Mouse (Mus musculus) MEL (cell line): ENCODE measurements at regions not wholly inside any gene's neighbourhood (a gene's known extent, or its start where the extent isn't known, plus 50 kb on each side); places are given as distances from the start of the nearest gene placed in this dataset.

Experiments used
- DNase-seq: peaks from one replicate; pipeline ENCODE4 v3.0.0; 2011; ENCODE audit warnings: low read depth, low spot score
- H3K27ac ChIP-seq: 2 replicates; pipeline ENCODE4 v1.5.1; 2012; ENCODE audit warnings: low read depth, mild to moderate bottlenecking, control low read depth, low read length, moderate library complexity; ENCODE audit not compliant: control insufficient read depth
- H3K27me3 ChIP-seq, 2 experiments: fragments of 150-350 bp in 1 of 2; sonication (generic) in 1 of 2; 2 replicates each; pipeline ENCODE4 v1.6.1; 2012; ENCODE audit warnings: low read length in 2 of 2, mild to moderate bottlenecking in 2 of 2, improper control_type of control experiment in 1 of 2, moderate library complexity in 1 of 2; ENCODE audit not compliant: insufficient read depth in 2 of 2, control insufficient read depth in 1 of 2
- H3K36me3 ChIP-seq, 2 experiments: 2 replicates each; pipeline ENCODE4 v1.6.1; 2012 to 2014; ENCODE audit warnings: low read length in 2 of 2, improper control_type of control experiment in 1 of 2, inconsistent platforms in 1 of 2, mild to moderate bottlenecking in 1 of 2; ENCODE audit not compliant: insufficient read depth in 2 of 2, control insufficient read depth in 1 of 2
- H3K4me1 ChIP-seq, 2 experiments: fragments of 150-350 bp in 1 of 2; sonication (generic) in 1 of 2; 2 replicates each; pipeline ENCODE4 v1.6.1; 2012; ENCODE audit warnings: low read length in 2 of 2, improper control_type of control experiment in 1 of 2, mild to moderate bottlenecking in 1 of 2; ENCODE audit not compliant: insufficient read depth in 2 of 2, control insufficient read depth in 1 of 2
- H3K4me3 ChIP-seq, 2 experiments: fragments of 150-350 bp in 1 of 2; sonication (generic) in 1 of 2; 2 replicates each; pipeline ENCODE4 v1.5.1; 2012; ENCODE audit warnings: low read depth in 2 of 2, low read length in 2 of 2, mild to moderate bottlenecking in 2 of 2, moderate library complexity in 2 of 2, control low read depth in 1 of 2, improper control_type of control experiment in 1 of 2; ENCODE audit not compliant: control insufficient read depth in 1 of 2, insufficient read depth in 1 of 2
- H3K79me2 ChIP-seq: 2 replicates; pipeline ENCODE4 v1.6.1; 2012; ENCODE audit warnings: mild to moderate bottlenecking, low read length, moderate library complexity; ENCODE audit not compliant: control insufficient read depth, poor library complexity, insufficient read depth
- H3K9ac ChIP-seq: 2 replicates; pipeline ENCODE4 v1.6.1; 2012; ENCODE audit warnings: low read depth, mild to moderate bottlenecking, control low read depth, low read length, moderate library complexity; ENCODE audit not compliant: control insufficient read depth, poor library complexity, severe bottlenecking
- H3K9me3 ChIP-seq: fragments of 150-350 bp; sonication (generic); replicated peaks from 2 replicates; pipeline ENCODE4 v1.6.1; 2012; ENCODE audit warnings: mild to moderate bottlenecking, low read length, improper control_type of control experiment, moderate library complexity; ENCODE audit not compliant: insufficient read depth
- CHD1 ChIP-seq: IDR thresholded peaks from 2 replicates; pipeline ENCODE4 v1.6.1; 2012; ENCODE audit warnings: low read depth, mild to moderate bottlenecking, inconsistent platforms, low read length, improper control_type of control experiment
- GABPA ChIP-seq: IDR thresholded peaks from 2 replicates; pipeline ENCODE4 v1.6.1; 2012; ENCODE audit warnings: low read depth, mild to moderate bottlenecking, inconsistent platforms, low read length, improper control_type of control experiment, moderate library complexity
- HCFC1 ChIP-seq: IDR thresholded peaks from 2 replicates; pipeline ENCODE4 v1.6.1; 2012; ENCODE audit warnings: low read depth, mild to moderate bottlenecking, inconsistent platforms, low read length, improper control_type of control experiment, moderate library complexity
- JUND ChIP-seq: IDR thresholded peaks from 2 replicates; pipeline ENCODE4 v1.6.1; 2011; ENCODE audit warnings: low read depth, mild to moderate bottlenecking, improper control_type of control experiment, low read length
- MEF2A ChIP-seq: IDR thresholded peaks from 2 replicates; pipeline ENCODE4 v1.6.1; 2014; ENCODE audit warnings: low read depth, mild to moderate bottlenecking, inconsistent platforms, low read length, improper control_type of control experiment; ENCODE audit not compliant: poor library complexity, insufficient replicate concordance, severe bottlenecking; ENCODE audit errors: extremely low read depth
- MXI1 ChIP-seq: IDR thresholded peaks from 2 replicates; pipeline ENCODE4 v1.6.1; 2011; ENCODE audit warnings: mild to moderate bottlenecking, low read depth, low read length, improper control_type of control experiment
- MYB ChIP-seq: IDR thresholded peaks from 2 replicates; pipeline ENCODE4 v1.6.1; 2011; ENCODE audit warnings: mild to moderate bottlenecking, low read depth, low read length, improper control_type of control experiment
- POLR2AphosphoS2 ChIP-seq: IDR thresholded peaks from 2 replicates; pipeline ENCODE4 v1.6.1; 2011; ENCODE audit warnings: low read length, improper control_type of control experiment
- RAD21 ChIP-seq: IDR thresholded peaks from 2 replicates; pipeline ENCODE4 v1.6.1; 2011; ENCODE audit warnings: mild to moderate bottlenecking, low read depth, low read length, improper control_type of control experiment
- SIN3A ChIP-seq: IDR thresholded peaks from 2 replicates; pipeline ENCODE4 v1.6.1; 2012; ENCODE audit warnings: low read length, improper control_type of control experiment, inconsistent platforms
- SMC3 ChIP-seq: IDR thresholded peaks from 2 replicates; pipeline ENCODE4 v1.6.1; 2011; ENCODE audit warnings: low read depth, low read length, improper control_type of control experiment
- TAL1 ChIP-seq: IDR thresholded peaks from 2 replicates; pipeline ENCODE4 v1.6.1; 2012; ENCODE audit warnings: mild to moderate bottlenecking, inconsistent platforms, low read length, moderate library complexity, mixed read lengths
- USF1 ChIP-seq: IDR thresholded peaks from 2 replicates; pipeline ENCODE4 v1.6.1; 2014; ENCODE audit warnings: low read depth, mild to moderate bottlenecking, inconsistent platforms, low read length, improper control_type of control experiment, moderate library complexity
- USF2 ChIP-seq, 2 experiments: IDR thresholded peaks; 2 replicates each; pipeline ENCODE4 v1.6.1; 2011 to 2012; ENCODE audit warnings: improper control_type of control experiment in 2 of 2, low read length in 2 of 2, borderline replicate concordance in 1 of 2, inconsistent platforms in 1 of 2, low read depth in 1 of 2, mild to moderate bottlenecking in 1 of 2; ENCODE audit not compliant: insufficient read depth in 1 of 2
- ZC3H11A ChIP-seq: IDR thresholded peaks from 2 replicates; pipeline ENCODE4 v1.6.1; 2012; ENCODE audit warnings: low read depth, mild to moderate bottlenecking, inconsistent platforms, low read length, improper control_type of control experiment

DNA sequence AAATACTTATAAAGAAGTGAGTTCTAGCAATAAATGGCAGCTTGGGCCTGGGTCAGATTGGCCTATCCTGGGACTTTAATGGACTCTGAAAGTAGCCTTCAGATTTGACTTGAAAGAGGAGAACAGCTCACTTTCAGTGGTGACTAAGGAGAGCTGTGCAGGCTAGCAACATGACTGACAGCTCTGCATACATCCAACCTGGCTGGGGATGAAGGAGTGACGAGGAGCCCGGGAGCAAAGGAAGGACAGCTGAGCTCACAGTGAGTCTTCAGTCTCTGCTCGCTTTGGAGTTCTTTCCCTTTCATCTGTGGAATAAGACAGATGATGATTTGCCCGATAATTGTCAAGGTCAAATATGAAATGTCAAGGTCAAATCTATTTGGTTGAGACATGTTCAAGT lies 172.7 kb upstream of the Klf4 start:
- Histone ChIP-seq H3K4me1 (no peaks in the 10 kb centered on the region), H3K79me2 (no peaks in the 10 kb centered on the region), H3K27ac (no peak overlapping the region), H3K27me3 (no peaks in the 10 kb centered on the region), H3K36me3 (no peaks in the 10 kb centered on the region), H3K9ac (no peak overlapping the region), H3K4me3 (no peak overlapping the region), H3K9me3 (no peaks in the 10 kb centered on the region)
- no peak for DNase-seq
- no peak for TF ChIP-seq GABPA
- TF ChIP-seq SMC3: no peak
- TF ChIP-seq USF1: no peak
- no peak for TF ChIP-seq HCFC1
- no peak for TF ChIP-seq POLR2AphosphoS2
- TF ChIP-seq MXI1: no peak
- TF ChIP-seq MYB: no peak
- no peak for TF ChIP-seq ZC3H11A

DNA sequence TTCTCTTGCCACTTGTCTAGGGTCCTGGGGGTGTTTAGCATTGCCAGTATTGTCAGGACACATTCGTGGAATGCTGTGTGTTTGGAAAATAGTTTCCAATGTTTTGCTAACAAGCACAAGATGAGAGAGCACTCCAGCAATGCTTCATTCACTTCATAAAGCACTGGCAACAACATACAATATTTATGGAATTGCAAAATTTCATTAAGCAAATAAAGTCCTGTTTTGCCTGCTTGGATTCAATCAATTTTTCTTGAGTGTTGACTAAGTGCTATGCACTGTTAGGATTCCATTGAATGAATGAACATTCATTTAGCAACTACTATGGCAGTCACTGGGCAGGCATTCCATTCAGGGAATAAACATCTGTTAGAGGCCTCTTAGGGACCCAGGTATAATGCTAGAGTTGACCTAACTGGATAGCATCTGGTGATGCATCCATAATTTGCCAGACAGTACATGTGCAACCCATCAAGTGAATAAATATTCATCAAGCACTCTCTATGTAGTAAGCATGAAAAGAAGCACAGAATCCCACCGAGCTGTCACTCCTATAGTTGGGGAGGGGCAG lies 171.2 kb upstream of the Klf4 start:
- DNase-seq: no peak
- TF ChIP-seq TAL1 (no peak), SIN3A (no peak), MXI1 (no peak), JUND (no peak)

DNA sequence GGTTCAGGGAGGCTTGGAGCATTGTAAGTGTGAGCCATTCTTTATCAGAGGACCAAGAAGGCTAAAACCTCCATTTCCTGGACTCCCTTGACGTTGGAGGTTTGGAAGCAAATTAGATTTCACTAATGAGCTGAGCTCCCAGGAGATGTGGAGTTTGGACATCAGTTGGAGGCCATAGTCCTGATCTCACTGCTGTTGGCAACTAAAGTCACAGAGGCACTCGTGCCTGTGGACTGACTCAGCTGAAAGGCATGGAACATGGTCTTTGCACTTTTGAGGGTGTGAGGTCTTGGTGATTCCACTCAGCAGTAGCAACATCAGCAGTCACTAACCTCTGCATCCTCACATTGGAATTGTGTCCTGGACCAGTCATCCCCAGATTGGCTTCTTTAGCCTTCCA lies 169.1 kb upstream of the Klf4 start:
- no peak overlapping the region for H3K4me3 ChIP-seq
- no peaks in the 10 kb centered on the region for H3K79me2 ChIP-seq
- no peaks in the 10 kb centered on the region for H3K9me3 ChIP-seq
- H3K27ac ChIP-seq: no peak overlapping the region
- DNase-seq: no peak
- no peak overlapping the region for H3K9ac ChIP-seq
- no peaks in the 10 kb centered on the region for H3K36me3 ChIP-seq
- no peaks in the 10 kb centered on the region for H3K27me3 ChIP-seq
- no peaks in the 10 kb centered on the region for H3K4me1 ChIP-seq
- TF ChIP-seq CHD1 (no peak), USF2 (IDR thresholded peaks at IDR 0.05; ENCODE audit: borderline replicate concordance in 1 of 2, insufficient read depth in 1 of 2, low read depth in 1 of 2, low read length in 2 of 2) (no peak), GABPA (no peak), ZC3H11A (no peak), MEF2A (no peak), RAD21 (no peak)

More for the DNA sequence above, 171.2 kb upstream of the Klf4 start:
- Histone ChIP-seq H3K36me3 (no peaks in the 10 kb centered on the region), H3K27ac (no peak overlapping the region), H3K79me2 (no peaks in the 10 kb centered on the region), H3K9ac (no peak overlapping the region), H3K4me3 (no peak overlapping the region), H3K27me3 (no peaks in the 10 kb centered on the region), H3K4me1 (no peaks in the 10 kb centered on the region), H3K9me3 (no peaks in the 10 kb centered on the region)
